Mouse (Mus musculus) kidney, postnatal 14 days (tissue): ENCODE measurements around the gene Itga10.
"Not testable (repeated sequence)": the region's sequence is repeated elsewhere in the genome, so short reads cannot be mapped to it uniquely, and the experiment has no call there.

Experiments used
- DNase-seq: peaks from one replicate; pipeline ENCODE4 v3.0.0; 2022; ENCODE audit warnings: mixed read lengths

Itga10 gene

GRCm38 (mm10) chr3:96645018-96645649 lies at the start of gene Itga10:
TSS of gene Itga10 (plus strand) at chr3:96645584.
- peak; percentile 52 for DNase-seq

GRCm38 (mm10) chr3:96595661-96596060 lies 49.7 kb upstream of the Itga10 start:
- no peak for DNase-seq

GRCm38 (mm10) chr3:96596228-96596707 lies 49.1 kb upstream of the Itga10 start, which contains the start of gene Ankrd34a:
TSS of gene Ankrd34a (plus strand) at chr3:96596636.
- DNase-seq: peak; percentile 52

GRCm38 (mm10) chr3:96596855-96597254 lies 48.5 kb upstream of the Itga10 start:
- DNase-seq: no peak

- no peak for DNase-seq
Observed at GRCm38 (mm10) chr3:96597435-96597891, 47.9 kb upstream of the Itga10 start.

GRCm38 (mm10) chr3:96598156-96599068 lies 47.0 kb upstream of the Itga10 start:
- peak; percentile 81 for DNase-seq

- no peak for DNase-seq
Observed at GRCm38 (mm10) chr3:96599069-96599393, 46.4 kb upstream of the Itga10 start.

GRCm38 (mm10) chr3:96599411-96599810 lies 46.0 kb upstream of the Itga10 start:
- DNase-seq: no peak

- DNase-seq: peak; percentile 95
Observed at GRCm38 (mm10) chr3:96600639-96601250, 44.6 kb upstream of the Itga10 start, which contains the start of gene Lix1l. TSS of gene Lix1l (plus strand) at chr3:96601149.

- peak; percentile 87 for DNase-seq
Observed at GRCm38 (mm10) chr3:96601251-96601787, 44.1 kb upstream of the Itga10 start.

GRCm38 (mm10) chr3:96601941-96602703 lies 43.3 kb upstream of the Itga10 start:
- DNase-seq: peak; percentile 50

- no peak for DNase-seq
Observed at GRCm38 (mm10) chr3:96602704-96603084, 42.7 kb upstream of the Itga10 start.

- no peak for DNase-seq
Observed at GRCm38 (mm10) chr3:96603311-96603710, 42.1 kb upstream of the Itga10 start.

- not testable (repeated sequence) for DNase-seq
Observed at GRCm38 (mm10) chr3:96606007-96606406, 39.4 kb upstream of the Itga10 start.

GRCm38 (mm10) chr3:96606618-96607017 lies 38.8 kb upstream of the Itga10 start:
- DNase-seq: no peak

GRCm38 (mm10) chr3:96617941-96618340 lies 27.4 kb upstream of the Itga10 start:
- no peak for DNase-seq

- DNase-seq: no peak
Observed at GRCm38 (mm10) chr3:96623201-96623600, 22.2 kb upstream of the Itga10 start.

GRCm38 (mm10) chr3:96629729-96630600 lies 15.4 kb upstream of the Itga10 start, which contains the start of gene Rbm8a:
TSS of gene Rbm8a (plus strand) at chr3:96629933.
- DNase-seq: peak; percentile 98

- DNase-seq: no peak
Observed at GRCm38 (mm10) chr3:96632058-96632457, 13.3 kb upstream of the Itga10 start.

GRCm38 (mm10) chr3:96634015-96634414 lies 11.4 kb upstream of the Itga10 start:
- DNase-seq: no peak
